Mouse (Mus musculus): ENCODE measurements around the gene Tcirg1. TPM values are rescaled to one million over a fixed set of nuclear protein-coding genes. Genes with fewer than 3 reads are reported as not detected.
A peak's percentile ranks its signal among the peaks of the same experiment; 100 is the strongest.

Gene Tcirg1
- polyA plus RNA-seq, 1 experiment from 2014 or later, result 13.3 TPM

- no peak for ATAC-seq (ENCODE audit: low FRiP score)
- 87% methylated on average over 2 of the region's 2 CpGs for WGBS
- H3K9me3 ChIP-seq (ENCODE audit: control insufficient read depth, low read length), result no peaks in the 10 kb centered on the region
- no peak overlapping the region for H3K4me2 ChIP-seq (replicated peaks)
- peaks cover 68% of the 10 kb centered on the region for H3K36me3 ChIP-seq (replicated peaks; ENCODE audit: control insufficient read depth, insufficient read depth)
- no peak overlapping the region for H3K9ac ChIP-seq
- no peak overlapping the region for H3K4me3 ChIP-seq (replicated peaks; ENCODE audit: low read length)
- H3K4me1 ChIP-seq (replicated peaks; ENCODE audit: control insufficient read depth, insufficient read depth, low read length), result no peaks in the 10 kb centered on the region
- no peak for DNase-seq (ENCODE audit: low spot score)
- H3K27me3 ChIP-seq (ENCODE audit: control insufficient read depth, insufficient read depth, low read length), result no peaks in the 10 kb centered on the region
- 0 out of 2 replicates have a peak overlapping the region, but pooled peaks have one; percentile 18 for H3K27ac ChIP-seq
Measured at GRCm38 (mm10) chr19:3894294-3894693, 12.6 kb downstream of the Tcirg1 start.

- Histone ChIP-seq H3K4me1 (replicated peaks; ENCODE audit: control insufficient read depth, insufficient read depth, low read length) (no peaks in the 10 kb centered on the region), H3K27me3 (ENCODE audit: control insufficient read depth, insufficient read depth, low read length) (no peaks in the 10 kb centered on the region), H3K9me3 (ENCODE audit: control insufficient read depth, low read length) (no peaks in the 10 kb centered on the region), H3K4me2 (replicated peaks) (no peak overlapping the region), H3K9ac (no peak overlapping the region), H3K4me3 (replicated peaks; ENCODE audit: low read length) (no peak overlapping the region), H3K27ac (no peak overlapping the region), H3K36me3 (replicated peaks; ENCODE audit: control insufficient read depth, insufficient read depth) (peaks cover 75% of the 10 kb centered on the region)
- WGBS, result 93% methylated on average over 4 of the region's 4 CpGs
- DNase-seq (ENCODE audit: low spot score) (no peak), ATAC-seq (ENCODE audit: low FRiP score) (no peak)
Measured at GRCm38 (mm10) chr19:3893545-3894116, 13.3 kb downstream of the Tcirg1 start.

GRCm38 (mm10) chr19:3890181-3890580 is 16.8 kb downstream of the Tcirg1 start:
- ATAC-seq (ENCODE audit: low FRiP score), result no peak

GRCm38 (mm10) chr19:3889096-3889495 is 17.8 kb downstream of the Tcirg1 start:
- Histone ChIP-seq H3K36me3 (replicated peaks; ENCODE audit: control insufficient read depth, insufficient read depth) (peaks cover 83% of the 10 kb centered on the region), H3K27me3 (ENCODE audit: control insufficient read depth, insufficient read depth, low read length) (no peaks in the 10 kb centered on the region), H3K9ac (no peak overlapping the region), H3K4me3 (replicated peaks; ENCODE audit: low read length) (no peak overlapping the region), H3K4me1 (replicated peaks; ENCODE audit: control insufficient read depth, insufficient read depth, low read length) (no peaks in the 10 kb centered on the region), H3K27ac (no peak overlapping the region), H3K9me3 (ENCODE audit: control insufficient read depth, low read length) (no peaks in the 10 kb centered on the region), H3K4me2 (replicated peaks) (no peak overlapping the region)
- ATAC-seq (ENCODE audit: low FRiP score) (no peak), DNase-seq (ENCODE audit: low spot score) (no peak)
- 96% methylated on average over 5 of the region's 5 CpGs for WGBS

More at GRCm38 (mm10) chr19:3890181-3890580, 16.8 kb downstream of the Tcirg1 start:
- no peak for DNase-seq (ENCODE audit: low spot score)
- no peaks in the 10 kb centered on the region for H3K27me3 ChIP-seq (ENCODE audit: control insufficient read depth, insufficient read depth, low read length)
- WGBS, result 92% methylated on average over 8 of the region's 8 CpGs
- no peak overlapping the region for H3K27ac ChIP-seq
- no peak overlapping the region for H3K9ac ChIP-seq
- H3K9me3 ChIP-seq (ENCODE audit: control insufficient read depth, low read length), result no peaks in the 10 kb centered on the region
- no peaks in the 10 kb centered on the region for H3K4me1 ChIP-seq (replicated peaks; ENCODE audit: control insufficient read depth, insufficient read depth, low read length)
- H3K36me3 ChIP-seq (replicated peaks; ENCODE audit: control insufficient read depth, insufficient read depth), result peaks cover 88% of the 10 kb centered on the region
- H3K4me3 ChIP-seq (replicated peaks; ENCODE audit: low read length), result no peak overlapping the region
- H3K4me2 ChIP-seq (replicated peaks), result no peak overlapping the region

GRCm38 (mm10) chr19:3884325-3884990 is 22.5 kb downstream of the Tcirg1 start:
- 90% methylated on average over 6 of the region's 6 CpGs for WGBS
- H3K27ac ChIP-seq, result no peak overlapping the region
- no peak for ATAC-seq (ENCODE audit: low FRiP score)
- no peak overlapping the region for H3K4me2 ChIP-seq (replicated peaks)
- H3K4me1 ChIP-seq (replicated peaks; ENCODE audit: control insufficient read depth, insufficient read depth, low read length), result no peaks in the 10 kb centered on the region
- no peak for DNase-seq (ENCODE audit: low spot score)
- H3K36me3 ChIP-seq (replicated peaks; ENCODE audit: control insufficient read depth, insufficient read depth), result peaks cover 46% of the 10 kb centered on the region
- no peaks in the 10 kb centered on the region for H3K9me3 ChIP-seq (ENCODE audit: control insufficient read depth, low read length)
- H3K27me3 ChIP-seq (ENCODE audit: control insufficient read depth, insufficient read depth, low read length), result no peaks in the 10 kb centered on the region
- H3K4me3 ChIP-seq (replicated peaks; ENCODE audit: low read length), result no peak overlapping the region
- H3K9ac ChIP-seq, result no peak overlapping the region

GRCm38 (mm10) chr19:3882214-3882613 is 24.7 kb downstream of the Tcirg1 start:
- DNase-seq (ENCODE audit: low spot score), result no peak
- ATAC-seq (ENCODE audit: low FRiP score), result no peak
- no peaks in the 10 kb centered on the region for H3K27me3 ChIP-seq (ENCODE audit: control insufficient read depth, insufficient read depth, low read length)
- H3K27ac ChIP-seq, result no peak overlapping the region
- H3K36me3 ChIP-seq (replicated peaks; ENCODE audit: control insufficient read depth, insufficient read depth), result peaks cover 35% of the 10 kb centered on the region
- no peaks in the 10 kb centered on the region for H3K9me3 ChIP-seq (ENCODE audit: control insufficient read depth, low read length)
- H3K9ac ChIP-seq, result no peak overlapping the region
- no peak overlapping the region for H3K4me2 ChIP-seq (replicated peaks)
- no peaks in the 10 kb centered on the region for H3K4me1 ChIP-seq (replicated peaks; ENCODE audit: control insufficient read depth, insufficient read depth, low read length)
- no peak overlapping the region for H3K4me3 ChIP-seq (replicated peaks; ENCODE audit: low read length)
- 81% methylated on average over 4 of the region's 4 CpGs for WGBS

- whole genome bisulfite sequencing, result 95% methylated on average over 6 of the region's 6 CpGs
- Histone ChIP-seq H3K9ac (no peak overlapping the region), H3K27ac (no peak overlapping the region), H3K27me3 (ENCODE audit: control insufficient read depth, insufficient read depth, low read length) (no peaks in the 10 kb centered on the region), H3K36me3 (replicated peaks; ENCODE audit: control insufficient read depth, insufficient read depth) (peaks cover 20% of the 10 kb centered on the region), H3K4me1 (replicated peaks; ENCODE audit: control insufficient read depth, insufficient read depth, low read length) (no peaks in the 10 kb centered on the region), H3K9me3 (ENCODE audit: control insufficient read depth, low read length) (no peaks in the 10 kb centered on the region), H3K4me3 (replicated peaks; ENCODE audit: low read length) (no peak overlapping the region), H3K4me2 (replicated peaks) (no peak overlapping the region)
- no peak for ATAC-seq (ENCODE audit: low FRiP score)
- no peak for DNase-seq (ENCODE audit: low spot score)
Measured at GRCm38 (mm10) chr19:3880054-3880848, 26.7 kb downstream of the Tcirg1 start.

GRCm38 (mm10) chr19:3875045-3875444 is 31.9 kb downstream of the Tcirg1 start:
- DNase-seq (ENCODE audit: low spot score), result no peak
- H3K27me3 ChIP-seq (ENCODE audit: control insufficient read depth, insufficient read depth, low read length), result no peaks in the 10 kb centered on the region
- no peak overlapping the region for H3K9ac ChIP-seq
- H3K4me1 ChIP-seq (replicated peaks; ENCODE audit: control insufficient read depth, insufficient read depth, low read length), result peaks cover 3% of the 10 kb centered on the region; the same call in 1 of the 2 replicates
- ATAC-seq (ENCODE audit: low FRiP score), result no peak
- H3K4me3 ChIP-seq (replicated peaks; ENCODE audit: low read length), result no peak overlapping the region
- no peak overlapping the region for H3K27ac ChIP-seq
- H3K9me3 ChIP-seq (ENCODE audit: control insufficient read depth, low read length), result no peaks in the 10 kb centered on the region
- 88% methylated on average over 7 of the region's 7 CpGs for WGBS
- no peak overlapping the region for H3K4me2 ChIP-seq (replicated peaks)
- peaks cover 5% of the 10 kb centered on the region; the same call in 1 of the 2 replicates for H3K36me3 ChIP-seq (replicated peaks; ENCODE audit: control insufficient read depth, insufficient read depth)

- peaks cover 3% of the 10 kb centered on the region; the same call in 1 of the 2 replicates for H3K4me1 ChIP-seq (replicated peaks; ENCODE audit: control insufficient read depth, insufficient read depth, low read length)
- H3K9me3 ChIP-seq (ENCODE audit: control insufficient read depth, low read length), result no peaks in the 10 kb centered on the region
- 0 out of 2 replicates have a peak, but pooled peaks cover 5% of the 10 kb centered on the region for H3K36me3 ChIP-seq (replicated peaks; ENCODE audit: control insufficient read depth, insufficient read depth)
- no peak overlapping the region for H3K4me3 ChIP-seq (replicated peaks; ENCODE audit: low read length)
- no peak overlapping the region for H3K4me2 ChIP-seq (replicated peaks)
- H3K27ac ChIP-seq, result no peak overlapping the region
- no peak overlapping the region for H3K9ac ChIP-seq
- ATAC-seq (ENCODE audit: low FRiP score) (no peak), DNase-seq (ENCODE audit: low spot score) (no peak)
- H3K27me3 ChIP-seq (ENCODE audit: control insufficient read depth, insufficient read depth, low read length), result no peaks in the 10 kb centered on the region
- WGBS, result 64% methylated on average over 4 of the region's 4 CpGs
Measured at GRCm38 (mm10) chr19:3872373-3872772, 34.6 kb downstream of the Tcirg1 start.

Measured in hindbrain, embryonic 14.5 days (tissue).